Mouse (Mus musculus): ENCODE data around the gene Nt5dc1. TPM values are rescaled to one million over a fixed set of nuclear protein-coding genes. Genes with fewer than 3 reads are reported as not detected.

The Nt5dc1 gene
- polyA plus RNA-seq, 1 experiment from 2014 or later: 4.1 TPM

DNA sequence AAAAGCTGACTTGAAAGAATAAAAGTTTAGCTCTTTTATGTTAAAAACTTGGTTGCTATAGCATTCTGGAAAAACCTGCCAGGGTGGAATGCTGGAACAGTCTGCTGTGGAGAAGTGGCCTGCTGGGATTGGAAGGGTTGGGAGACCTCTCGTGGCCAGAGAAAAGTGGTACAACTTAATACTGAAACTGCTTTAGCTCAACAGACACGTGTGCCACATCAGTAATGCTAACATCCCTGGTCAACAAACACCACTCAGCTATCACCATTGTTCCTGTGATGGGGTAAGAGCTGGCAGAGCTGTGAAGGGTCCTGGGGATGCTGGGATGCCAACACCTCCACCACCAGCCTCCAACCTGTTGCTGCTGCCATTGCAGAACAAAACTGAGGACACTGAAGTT is 90.0 kb downstream of the Nt5dc1 start:
- no peaks in the 10 kb centered on the region for H3K27me3 ChIP-seq (ENCODE audit: control insufficient read depth, insufficient read depth, low read length)
- no peaks in the 10 kb centered on the region for H3K9me3 ChIP-seq (ENCODE audit: control insufficient read depth, low read length)
- no peaks in the 10 kb centered on the region for H3K36me3 ChIP-seq (ENCODE audit: control insufficient read depth, insufficient read depth, low read length)
- H3K4me2 ChIP-seq (ENCODE audit: low read depth): no peak overlapping the region
- H3K4me3 ChIP-seq (ENCODE audit: low read depth, low read length): no peak overlapping the region
- no peak overlapping the region for H3K9ac ChIP-seq (ENCODE audit: low read length)
- ATAC-seq (ENCODE audit: insufficient read depth, low FRiP score, low TSS enrichment): peak; percentile 64
- no peaks in the 10 kb centered on the region for H3K4me1 ChIP-seq (ENCODE audit: control insufficient read depth, insufficient read depth, low read length)
- WGBS: 4% methylated on average over 2 of the region's 2 CpGs
- no peak overlapping the region for H3K27ac ChIP-seq (ENCODE audit: low read depth, low read length)
- DNase-seq (ENCODE audit: low spot score): peak; percentile 47

DNA sequence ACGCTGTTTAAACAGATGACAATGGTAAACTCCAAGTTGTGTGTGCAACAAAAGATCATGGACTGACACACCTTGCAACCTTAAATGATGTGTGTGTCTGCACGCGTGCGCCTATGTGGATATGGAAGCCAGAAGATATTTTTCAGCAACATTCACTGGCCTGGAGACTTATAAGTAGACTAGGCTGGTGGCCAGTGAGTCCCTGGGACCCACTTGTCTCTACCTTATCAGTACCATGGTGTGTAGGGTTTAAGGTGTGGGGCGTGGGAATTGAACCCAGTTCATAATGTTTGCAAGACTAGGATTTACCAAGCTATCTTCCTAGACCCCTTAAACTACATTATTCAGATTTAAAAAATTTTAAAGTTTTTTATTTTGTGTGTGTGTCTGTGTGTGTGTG is 91.2 kb downstream of the Nt5dc1 start:
- ATAC-seq (ENCODE audit: insufficient read depth, low FRiP score, low TSS enrichment) (no peak), DNase-seq (ENCODE audit: low spot score) (no peak)
- H3K4me3 ChIP-seq (ENCODE audit: low read depth, low read length): no peak overlapping the region
- H3K9ac ChIP-seq (ENCODE audit: low read length): no peak overlapping the region
- no peak overlapping the region for H3K4me2 ChIP-seq (ENCODE audit: low read depth)
- no peaks in the 10 kb centered on the region for H3K9me3 ChIP-seq (ENCODE audit: control insufficient read depth, low read length)
- H3K4me1 ChIP-seq (ENCODE audit: control insufficient read depth, insufficient read depth, low read length): no peaks in the 10 kb centered on the region
- 62% methylated on average over 5 of the region's 5 CpGs for whole genome bisulfite sequencing
- no peak overlapping the region for H3K27ac ChIP-seq (ENCODE audit: low read depth, low read length)
- H3K27me3 ChIP-seq (ENCODE audit: control insufficient read depth, insufficient read depth, low read length): no peaks in the 10 kb centered on the region
- no peaks in the 10 kb centered on the region for H3K36me3 ChIP-seq (ENCODE audit: control insufficient read depth, insufficient read depth, low read length)

DNA sequence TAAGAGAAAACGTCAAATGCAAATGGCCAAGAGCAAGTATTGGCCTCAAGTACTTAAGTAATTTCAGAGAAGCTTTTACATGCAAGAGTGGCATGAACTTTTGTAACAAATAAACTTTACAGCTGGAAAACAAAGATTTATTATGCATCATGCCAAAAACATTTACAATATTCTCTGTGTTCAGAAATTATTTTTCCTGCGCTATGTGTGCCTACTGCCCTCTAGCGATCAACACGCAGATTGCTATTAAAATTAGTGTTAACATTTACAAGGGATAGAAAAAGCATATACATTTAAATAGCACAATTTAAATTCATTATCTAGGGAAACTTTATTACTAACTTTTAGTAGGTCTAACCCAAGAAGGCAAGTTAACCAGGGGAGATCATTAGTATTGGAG is 91.7 kb downstream of the Nt5dc1 start:
- Histone ChIP-seq H3K4me1 (ENCODE audit: control insufficient read depth, insufficient read depth, low read length) (no peaks in the 10 kb centered on the region), H3K9ac (ENCODE audit: low read length) (no peak overlapping the region), H3K27ac (ENCODE audit: low read depth, low read length) (no peak overlapping the region), H3K9me3 (ENCODE audit: control insufficient read depth, low read length) (no peaks in the 10 kb centered on the region), H3K4me3 (ENCODE audit: low read depth, low read length) (no peak overlapping the region), H3K36me3 (ENCODE audit: control insufficient read depth, insufficient read depth, low read length) (no peaks in the 10 kb centered on the region), H3K4me2 (ENCODE audit: low read depth) (no peak overlapping the region), H3K27me3 (ENCODE audit: control insufficient read depth, insufficient read depth, low read length) (no peaks in the 10 kb centered on the region)
- no peak for DNase-seq (ENCODE audit: low spot score)
- 28% methylated on average over 4 of the region's 4 CpGs for whole genome bisulfite sequencing
- ATAC-seq (ENCODE audit: insufficient read depth, low FRiP score, low TSS enrichment): no peak

DNA sequence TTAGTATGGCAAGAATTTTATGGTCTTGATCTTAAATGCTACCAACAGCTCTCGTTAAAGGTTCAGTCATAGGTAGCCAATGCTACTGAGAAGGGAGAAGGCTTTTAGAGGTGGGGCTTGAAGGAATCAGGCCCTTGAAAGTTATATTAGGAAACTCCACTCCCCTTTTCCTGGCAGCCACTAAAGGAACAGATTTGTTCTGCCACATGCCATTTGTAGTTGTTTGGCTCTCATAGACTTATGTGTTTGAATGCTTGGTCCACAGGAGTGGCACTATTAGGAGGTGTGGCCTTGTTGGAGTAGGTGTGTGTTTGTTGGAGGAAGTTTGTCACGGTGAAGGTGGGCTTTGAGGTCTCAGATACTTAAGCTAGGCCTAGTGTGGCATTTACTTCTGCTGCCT is 97.5 kb downstream of the Nt5dc1 start:
- H3K4me1 ChIP-seq (ENCODE audit: control insufficient read depth, insufficient read depth, low read length): peaks cover 9% of the 10 kb centered on the region; the same call in 1 of the 2 replicates
- no peak overlapping the region for H3K27ac ChIP-seq (ENCODE audit: low read depth, low read length)
- H3K4me3 ChIP-seq (ENCODE audit: low read depth, low read length): no peak overlapping the region
- DNase-seq (ENCODE audit: low spot score): no peak
- H3K9ac ChIP-seq (ENCODE audit: low read length): no peak overlapping the region
- 82% methylated on average over 2 of the region's 2 CpGs for WGBS
- no peak overlapping the region for H3K4me2 ChIP-seq (ENCODE audit: low read depth)
- no peaks in the 10 kb centered on the region for H3K9me3 ChIP-seq (ENCODE audit: control insufficient read depth, low read length)
- H3K27me3 ChIP-seq (ENCODE audit: control insufficient read depth, insufficient read depth, low read length): no peaks in the 10 kb centered on the region
- ATAC-seq (ENCODE audit: insufficient read depth, low FRiP score, low TSS enrichment): no peak
- no peaks in the 10 kb centered on the region for H3K36me3 ChIP-seq (ENCODE audit: control insufficient read depth, insufficient read depth, low read length)

DNA sequence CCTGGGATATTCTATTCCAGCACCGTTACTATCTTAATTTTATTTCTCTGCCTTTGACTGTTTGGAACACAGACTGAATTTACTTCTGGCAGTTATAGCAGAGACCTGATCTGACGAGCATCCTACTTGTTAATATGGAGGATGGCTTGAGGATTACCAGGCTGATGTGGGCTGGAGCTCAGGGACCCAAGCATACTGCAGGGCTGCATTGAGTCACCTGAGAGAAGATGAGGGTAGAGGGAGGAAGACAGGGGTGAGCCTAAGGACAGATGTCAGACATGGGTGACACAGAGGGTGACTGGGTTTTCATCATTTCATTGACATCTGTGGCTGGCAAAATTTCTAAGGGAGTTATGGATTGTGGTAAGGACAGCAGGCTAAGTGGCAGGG is 101.1 kb downstream of the Nt5dc1 start:
- Histone ChIP-seq H3K27me3 (ENCODE audit: control insufficient read depth, insufficient read depth, low read length) (no peaks in the 10 kb centered on the region), H3K9ac (ENCODE audit: low read length) (no peak overlapping the region), H3K4me1 (ENCODE audit: control insufficient read depth, insufficient read depth, low read length) (peaks cover 9% of the 10 kb centered on the region; the same call in 1 of the 2 replicates), H3K4me2 (ENCODE audit: low read depth) (peak overlapping the region; percentile 9; the same call in 1 of the 2 replicates), H3K36me3 (ENCODE audit: control insufficient read depth, insufficient read depth, low read length) (no peaks in the 10 kb centered on the region), H3K4me3 (ENCODE audit: low read depth, low read length) (no peak overlapping the region), H3K9me3 (ENCODE audit: control insufficient read depth, low read length) (no peaks in the 10 kb centered on the region), H3K27ac (ENCODE audit: low read depth, low read length) (peak overlapping the region; percentile 84)
- WGBS: 25% methylated on average over 2 of the region's 2 CpGs
- peak; percentile 50 for ATAC-seq (ENCODE audit: insufficient read depth, low FRiP score, low TSS enrichment)
- DNase-seq (ENCODE audit: low spot score): no peak

DNA sequence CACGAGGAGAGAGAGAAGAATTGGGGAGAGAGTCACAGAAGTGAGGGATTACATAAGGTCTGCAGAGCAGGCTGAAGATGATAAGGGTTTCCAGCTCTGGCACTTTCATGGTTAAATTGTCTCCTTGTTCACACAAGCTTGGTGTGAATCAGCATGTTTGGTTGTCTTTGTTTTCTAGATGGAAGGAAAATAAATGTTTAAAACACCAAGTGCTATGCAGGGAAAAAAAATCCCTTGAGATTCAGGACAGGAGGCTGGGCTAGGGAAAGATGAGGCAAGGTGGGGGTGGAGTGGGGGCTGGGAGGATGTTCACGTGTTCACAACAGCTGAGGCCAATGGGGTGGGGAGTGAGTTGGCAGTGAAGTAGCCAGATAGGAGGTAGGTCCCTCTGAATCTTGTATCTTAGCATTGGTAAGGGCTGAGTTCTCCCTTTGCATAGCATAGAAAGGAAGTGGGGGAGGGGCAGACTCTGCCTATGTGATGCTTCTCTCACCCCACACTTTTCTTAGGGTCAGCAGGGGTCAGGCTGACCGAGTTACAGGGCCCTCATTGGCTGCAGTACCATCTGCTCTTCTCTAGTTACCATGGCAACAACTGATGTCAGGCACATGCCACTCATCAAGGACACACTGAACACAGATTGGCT is 101.7 kb downstream of the Nt5dc1 start:
- Histone ChIP-seq H3K4me3 (ENCODE audit: low read depth, low read length) (0 out of 2 replicates have a peak overlapping the region, but pooled peaks have one; percentile 8), H3K4me2 (ENCODE audit: low read depth) (peak overlapping the region; percentile 22), H3K27ac (ENCODE audit: low read depth, low read length) (peak overlapping the region; percentile 84), H3K27me3 (ENCODE audit: control insufficient read depth, insufficient read depth, low read length) (no peaks in the 10 kb centered on the region), H3K9ac (ENCODE audit: low read length) (no peak overlapping the region), H3K9me3 (ENCODE audit: control insufficient read depth, low read length) (no peaks in the 10 kb centered on the region), H3K4me1 (ENCODE audit: control insufficient read depth, insufficient read depth, low read length) (peaks cover 9% of the 10 kb centered on the region; the same call in 1 of the 2 replicates), H3K36me3 (ENCODE audit: control insufficient read depth, insufficient read depth, low read length) (no peaks in the 10 kb centered on the region)
- WGBS: 3% methylated on average over 3 of the region's 3 CpGs
- DNase-seq (ENCODE audit: low spot score) (peak; percentile 76), ATAC-seq (ENCODE audit: insufficient read depth, low FRiP score, low TSS enrichment) (peak; percentile 94)

DNA sequence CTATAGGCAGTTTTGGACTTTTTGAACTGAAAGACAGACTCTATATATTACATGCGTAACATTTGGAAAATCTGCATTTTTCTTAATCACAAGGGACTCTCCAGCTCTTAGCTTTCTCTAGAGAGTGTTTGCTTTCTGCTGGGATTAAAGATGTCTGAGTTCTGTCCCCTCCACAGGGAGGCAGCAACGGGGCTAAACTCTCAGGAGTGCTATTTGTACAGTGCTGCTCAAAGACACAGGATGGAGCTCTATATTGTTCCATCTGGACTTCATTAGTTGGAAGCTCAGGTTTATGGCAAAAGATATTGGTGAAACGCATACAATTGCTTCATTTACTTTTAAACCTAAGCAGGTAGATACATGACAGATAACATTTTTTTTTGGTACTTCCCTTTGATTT is 105.8 kb downstream of the Nt5dc1 start:
- no peak overlapping the region for H3K9ac ChIP-seq (ENCODE audit: low read length)
- ATAC-seq (ENCODE audit: insufficient read depth, low FRiP score, low TSS enrichment) (no peak), DNase-seq (ENCODE audit: low spot score) (no peak)

DNA sequence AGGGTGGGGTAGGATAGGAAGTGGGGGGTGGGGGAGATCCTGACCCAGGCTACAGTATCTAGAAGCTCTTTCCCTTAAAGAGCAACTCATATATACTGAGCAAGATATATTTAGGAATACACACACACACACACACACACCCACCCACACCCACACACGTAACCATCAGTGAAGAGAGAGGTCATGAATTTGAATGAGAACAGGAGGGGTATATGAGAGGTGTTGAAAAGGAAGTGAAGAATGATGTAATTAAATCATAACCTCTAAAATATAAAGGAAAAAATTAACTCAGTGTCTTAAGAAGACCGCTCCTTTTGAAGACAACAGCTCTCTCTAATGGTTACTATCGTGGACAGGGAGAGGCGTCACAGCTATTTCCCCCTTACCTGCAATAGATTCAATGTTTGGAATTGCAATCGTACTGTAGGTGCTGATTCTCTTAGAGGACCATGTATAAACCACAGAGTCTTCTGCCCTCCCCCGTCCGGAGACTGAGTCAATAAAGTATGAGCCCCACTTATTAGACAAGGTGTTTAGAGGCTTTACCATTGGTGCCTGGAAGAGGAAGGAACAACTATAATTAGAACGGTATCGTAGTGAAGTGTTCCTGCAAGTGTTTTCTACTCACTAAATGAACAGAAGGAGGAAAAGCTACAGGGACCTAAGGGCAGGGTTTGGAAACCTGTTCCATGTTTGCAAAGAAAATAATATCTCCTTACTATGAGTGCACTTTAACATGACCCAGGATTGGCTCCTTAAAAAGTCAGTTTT is 108.3 kb downstream of the Nt5dc1 start:
- Histone ChIP-seq H3K4me2 (ENCODE audit: low read depth) (no peak overlapping the region), H3K4me3 (ENCODE audit: low read depth, low read length) (no peak overlapping the region), H3K27ac (ENCODE audit: low read depth, low read length) (no peak overlapping the region), H3K4me1 (ENCODE audit: control insufficient read depth, insufficient read depth, low read length) (no peaks in the 10 kb centered on the region), H3K36me3 (ENCODE audit: control insufficient read depth, insufficient read depth, low read length) (no peaks in the 10 kb centered on the region), H3K9ac (ENCODE audit: low read length) (no peak overlapping the region), H3K9me3 (ENCODE audit: control insufficient read depth, low read length) (no peaks in the 10 kb centered on the region), H3K27me3 (ENCODE audit: control insufficient read depth, insufficient read depth, low read length) (no peaks in the 10 kb centered on the region)
- DNase-seq (ENCODE audit: low spot score) (no peak), ATAC-seq (ENCODE audit: insufficient read depth, low FRiP score, low TSS enrichment) (no peak)
- WGBS: 93% methylated on average over 9 of the region's 9 CpGs

More for the DNA sequence above, 105.8 kb downstream of the Nt5dc1 start:
- H3K4me3 ChIP-seq (ENCODE audit: low read depth, low read length): no peak overlapping the region
- H3K4me2 ChIP-seq (ENCODE audit: low read depth): no peak overlapping the region
- no peaks in the 10 kb centered on the region for H3K27me3 ChIP-seq (ENCODE audit: control insufficient read depth, insufficient read depth, low read length)
- H3K36me3 ChIP-seq (ENCODE audit: control insufficient read depth, insufficient read depth, low read length): no peaks in the 10 kb centered on the region
- peaks cover 9% of the 10 kb centered on the region; the same call in 1 of the 2 replicates for H3K4me1 ChIP-seq (ENCODE audit: control insufficient read depth, insufficient read depth, low read length)
- WGBS: 59% methylated on average over 3 of the region's 3 CpGs
- no peaks in the 10 kb centered on the region for H3K9me3 ChIP-seq (ENCODE audit: control insufficient read depth, low read length)
- H3K27ac ChIP-seq (ENCODE audit: low read depth, low read length): no peak overlapping the region

DNA sequence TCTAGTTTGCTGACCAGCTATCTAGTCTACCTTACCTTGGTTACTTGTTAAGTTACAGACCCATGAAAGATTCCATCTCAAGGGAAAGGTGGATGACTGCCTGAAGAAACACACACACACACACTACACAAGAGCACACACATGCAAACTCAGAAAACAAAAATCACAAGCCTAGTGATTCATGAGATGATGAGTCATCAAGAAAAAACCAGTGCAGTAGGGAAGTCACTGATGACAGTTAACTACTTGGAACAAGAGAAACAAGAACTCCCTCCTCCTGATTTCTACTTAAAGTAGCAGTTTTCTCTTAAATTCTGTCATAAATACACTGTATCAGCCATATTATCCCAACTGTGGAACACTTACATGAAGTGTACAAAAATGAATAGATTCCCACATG is 111.3 kb downstream of the Nt5dc1 start:
- Histone ChIP-seq H3K4me1 (ENCODE audit: control insufficient read depth, insufficient read depth, low read length) (no peaks in the 10 kb centered on the region), H3K9me3 (ENCODE audit: control insufficient read depth, low read length) (no peaks in the 10 kb centered on the region), H3K27me3 (ENCODE audit: control insufficient read depth, insufficient read depth, low read length) (no peaks in the 10 kb centered on the region), H3K36me3 (ENCODE audit: control insufficient read depth, insufficient read depth, low read length) (no peaks in the 10 kb centered on the region), H3K4me3 (ENCODE audit: low read depth, low read length) (no peak overlapping the region), H3K4me2 (ENCODE audit: low read depth) (no peak overlapping the region), H3K27ac (ENCODE audit: low read depth, low read length) (no peak overlapping the region), H3K9ac (ENCODE audit: low read length) (no peak overlapping the region; the same call in 1 of the 2 replicates)
- DNase-seq (ENCODE audit: low spot score) (no peak), ATAC-seq (ENCODE audit: insufficient read depth, low FRiP score, low TSS enrichment) (no peak)
